Mouse (Mus musculus) liver, adult 2 months (tissue): ENCODE measurements around the gene Crybb2. TPM values are rescaled to one million over a fixed set of nuclear protein-coding genes. Genes with fewer than 3 reads are reported as not detected.

ENCODE experiments used
- DNase-seq: peaks from one replicate; pipeline ENCODE4 v3.0.0-alpha.2; 2011; ENCODE audit warnings: low read depth, low spot score; ENCODE audit errors: extremely low read depth
- H3K27ac ChIP-seq: fragments of 200-500 bp; replicated peaks from 2 replicates; pipeline ENCODE4 v1.5.1; 2012; ENCODE audit warnings: low read depth, mild to moderate bottlenecking, control low read depth, inconsistent platforms, low read length; ENCODE audit not compliant: insufficient read depth
- H3K27me3 ChIP-seq: fragments of 200-500 bp; 2 replicates; pipeline ENCODE4 v1.6.1; 2012; ENCODE audit warnings: mild to moderate bottlenecking, moderate library complexity, low read length, inconsistent platforms; ENCODE audit not compliant: control insufficient read depth, insufficient read depth
- H3K36me3 ChIP-seq: fragments of 200-500 bp; 2 replicates; pipeline ENCODE4 v1.6.1; 2012; ENCODE audit warnings: low read length, inconsistent platforms; ENCODE audit not compliant: control insufficient read depth, insufficient read depth
- H3K4me1 ChIP-seq: fragments of 200-500 bp; 2 replicates; pipeline ENCODE4 v1.6.1; 2011; ENCODE audit warnings: low read length; ENCODE audit not compliant: control insufficient read depth, insufficient read depth
- H3K4me3 ChIP-seq: fragments of 200-500 bp; 2 replicates; pipeline ENCODE4 v1.5.1; 2011; ENCODE audit warnings: low read depth, mild to moderate bottlenecking, control low read depth, low read length, moderate library complexity; ENCODE audit not compliant: insufficient read depth
- H3K79me2 ChIP-seq: fragments of 200-500 bp; 2 replicates; pipeline ENCODE4 v1.6.1; 2012; ENCODE audit warnings: inconsistent platforms, mild to moderate bottlenecking, low read length, moderate library complexity; ENCODE audit not compliant: control insufficient read depth, insufficient read depth
- H3K9ac ChIP-seq: fragments of 200-500 bp; 2 replicates; pipeline ENCODE4 v1.6.1; 2012; ENCODE audit warnings: low read depth, mild to moderate bottlenecking, control low read depth, inconsistent platforms, low read length
- CTCF ChIP-seq: fragments of 200-500 bp; IDR thresholded peaks from 2 replicates; pipeline ENCODE4 v1.5.1; 2011; ENCODE audit warnings: low read depth, low read length, control low read depth
- POLR2A ChIP-seq: fragments of 200-500 bp; IDR thresholded peaks from 2 replicates; pipeline ENCODE4 v1.6.1; 2011; ENCODE audit warnings: low read length, control low read depth; ENCODE audit not compliant: insufficient read depth; ENCODE audit errors: extremely low read depth
- WGBS: fragments of 180-500 bp; shearing (Covaris S2); methylation state at CpG from one replicate; pipeline ENCODE4 v1.1.7; 2018; 5-methylcytosine and 5-hydroxymethylcytosine counted together
- polyA plus RNA-seq: library from polyadenylated mRNA; depleted of rRNA; stranded (reverse); fragments of >200 nt; gene quantifications from 2 replicates; pipeline ENCODE4 v1.2.3, GENCODE M21; 2012
- total RNA-seq: library from RNA; depleted of rRNA; stranded (reverse); fragments of >200 nt; gene quantifications from 2 replicates; pipeline ENCODE4 v1.2.3, GENCODE M21; 2014

The Crybb2 gene
- total and polyA plus RNA-seq, 2 experiments, result not detected

DNA sequence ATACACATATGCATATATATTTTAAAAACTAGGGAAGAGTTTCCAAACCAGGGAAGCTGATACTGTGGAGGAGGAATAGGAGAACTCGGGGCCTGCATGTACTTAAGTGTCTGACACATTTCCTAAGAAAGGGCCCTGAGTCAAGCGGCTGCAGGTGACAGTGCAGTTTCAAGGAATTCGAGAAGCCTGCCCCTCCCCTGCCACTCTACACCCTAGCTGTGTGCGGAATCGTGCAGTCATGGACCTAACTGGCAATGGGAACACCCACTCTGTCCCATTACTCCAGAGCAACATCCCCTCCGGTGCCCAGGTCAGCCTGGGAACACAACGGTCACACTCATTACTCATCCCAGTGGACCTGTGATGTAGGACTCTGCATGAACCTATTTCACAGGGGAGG, 36.7 kb upstream of the Crybb2 start:
- H3K27me3 ChIP-seq, result no peaks in the 10 kb centered on the region
- H3K9ac ChIP-seq, result no peak overlapping the region
- no peak overlapping the region for H3K27ac ChIP-seq
- 72% methylated on average over 7 of the region's 7 CpGs for WGBS
- H3K4me3 ChIP-seq, result no peak overlapping the region
- no peaks in the 10 kb centered on the region for H3K36me3 ChIP-seq
- peaks cover 7% of the 10 kb centered on the region; the same call in 1 of the 2 replicates for H3K4me1 ChIP-seq
- H3K79me2 ChIP-seq, result peaks cover 35% of the 10 kb centered on the region
- no peak for DNase-seq
- no peak for TF ChIP-seq POLR2A
- no peak for TF ChIP-seq CTCF

DNA sequence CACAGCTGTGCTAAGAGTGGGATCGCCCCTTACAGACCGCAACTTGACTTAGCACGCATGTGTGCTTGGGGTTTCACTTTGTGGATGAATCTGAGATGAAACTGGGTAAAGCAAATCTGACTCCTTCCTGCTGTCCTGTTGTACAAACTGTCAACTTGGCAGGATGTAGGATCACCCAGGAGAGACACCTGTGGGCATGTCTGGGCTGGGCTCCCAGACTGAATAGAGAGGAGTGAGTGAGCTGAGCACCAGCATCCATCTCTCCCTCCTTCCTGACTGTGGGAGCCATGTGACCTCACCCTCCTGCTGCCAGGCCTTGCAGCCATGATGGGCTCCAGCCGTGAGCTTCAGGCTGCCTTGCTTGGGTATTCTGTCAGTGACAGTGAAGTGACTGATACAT, 35.6 kb upstream of the Crybb2 start:
- Histone ChIP-seq H3K9ac (no peak overlapping the region), H3K79me2 (peaks cover 35% of the 10 kb centered on the region), H3K27ac (no peak overlapping the region), H3K36me3 (peaks cover 2% of the 10 kb centered on the region; the same call in 1 of the 2 replicates), H3K27me3 (no peaks in the 10 kb centered on the region), H3K4me3 (no peak overlapping the region), H3K4me1 (peaks cover 7% of the 10 kb centered on the region; the same call in 1 of the 2 replicates)
- no peak for DNase-seq
- no peak for TF ChIP-seq CTCF
- no peak for TF ChIP-seq POLR2A
- WGBS, result 85% methylated on average over 4 of the region's 4 CpGs

DNA sequence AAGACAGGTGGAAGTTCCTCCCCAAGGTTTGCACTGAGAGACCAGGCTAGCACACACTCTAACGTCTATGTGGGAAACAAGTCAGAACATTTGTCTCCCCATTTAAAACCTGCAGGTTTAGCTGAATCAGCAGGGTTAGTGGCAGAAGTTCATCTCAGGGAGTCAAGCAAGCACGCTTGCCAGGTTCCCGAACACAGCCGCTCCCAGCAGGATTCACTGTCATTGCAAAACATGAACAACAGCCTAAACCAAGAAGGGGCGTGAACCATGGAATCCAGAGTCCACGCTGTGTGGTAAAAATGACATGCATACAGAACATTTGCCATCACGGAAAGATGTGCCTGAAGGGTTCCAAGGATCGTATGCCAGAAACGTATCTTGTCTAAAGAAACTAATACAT, 35.1 kb upstream of the Crybb2 start:
- Histone ChIP-seq H3K27ac (no peak overlapping the region), H3K79me2 (peaks cover 35% of the 10 kb centered on the region), H3K36me3 (peaks cover 2% of the 10 kb centered on the region; the same call in 1 of the 2 replicates), H3K27me3 (no peaks in the 10 kb centered on the region), H3K4me3 (no peak overlapping the region), H3K4me1 (peaks cover 7% of the 10 kb centered on the region; the same call in 1 of the 2 replicates), H3K9ac (no peak overlapping the region)
- DNase-seq, result peak; percentile 74
- 25% methylated on average over 9 of the region's 9 CpGs for WGBS
- no peak for TF ChIP-seq POLR2A
- TF ChIP-seq CTCF, result no peak

DNA sequence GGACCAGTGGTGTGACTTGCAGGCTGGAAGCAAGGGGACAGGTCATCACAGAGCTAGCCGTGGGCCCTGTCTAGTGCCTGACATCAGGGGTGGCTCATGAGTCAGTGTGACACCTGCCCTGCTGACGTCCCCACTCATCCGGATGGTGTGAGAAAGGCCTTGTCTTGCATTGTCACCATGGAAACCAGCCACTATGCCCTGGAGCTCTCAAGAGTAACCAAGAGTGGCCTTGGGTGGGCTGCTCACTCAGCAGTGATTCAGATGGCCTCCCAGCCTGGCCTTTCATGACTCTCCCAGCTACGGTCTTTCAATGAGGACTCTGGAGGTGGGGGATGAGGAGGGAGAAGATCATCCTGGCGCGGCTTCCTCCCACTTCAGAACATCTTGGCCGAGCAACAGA, 32.5 kb upstream of the Crybb2 start:
- Histone ChIP-seq H3K79me2 (peaks cover 26% of the 10 kb centered on the region), H3K4me1 (peaks cover 7% of the 10 kb centered on the region; the same call in 1 of the 2 replicates), H3K27ac (no peak overlapping the region), H3K4me3 (no peak overlapping the region), H3K27me3 (no peaks in the 10 kb centered on the region), H3K9ac (no peak overlapping the region), H3K36me3 (peaks cover 11% of the 10 kb centered on the region; the same call in 1 of the 2 replicates)
- TF ChIP-seq CTCF, result no peak
- TF ChIP-seq POLR2A, result no peak
- 79% methylated on average over 7 of the region's 7 CpGs for WGBS
- no peak for DNase-seq

DNA sequence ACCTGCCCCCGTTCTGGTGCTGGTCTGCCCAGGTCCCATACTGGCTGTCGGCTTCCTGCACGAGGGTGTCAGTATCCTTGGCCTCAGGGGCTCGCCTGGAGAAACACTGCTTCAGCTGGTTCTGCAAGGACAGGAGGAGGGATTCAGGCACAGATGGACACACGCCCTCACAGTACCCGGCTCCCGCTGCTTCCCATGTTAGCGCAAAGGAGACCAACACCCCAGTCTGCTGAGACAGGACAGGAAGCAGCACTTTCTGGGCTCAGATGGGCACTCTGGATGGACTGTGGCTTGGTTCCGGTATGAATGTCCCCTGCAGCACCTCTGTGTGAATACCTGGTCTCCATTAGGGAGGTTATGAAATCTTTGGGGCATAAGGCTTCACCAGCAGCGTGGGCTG, 31.5 kb upstream of the Crybb2 start:
- Histone ChIP-seq H3K79me2 (peaks cover 22% of the 10 kb centered on the region), H3K27ac (no peak overlapping the region), H3K4me1 (peaks cover 2% of the 10 kb centered on the region; the same call in 1 of the 2 replicates), H3K4me3 (no peak overlapping the region), H3K9ac (no peak overlapping the region), H3K27me3 (no peaks in the 10 kb centered on the region), H3K36me3 (peaks cover 20% of the 10 kb centered on the region)
- 86% methylated on average over 10 of the region's 10 CpGs for WGBS
- TF ChIP-seq CTCF, result no peak
- DNase-seq, result no peak

DNA sequence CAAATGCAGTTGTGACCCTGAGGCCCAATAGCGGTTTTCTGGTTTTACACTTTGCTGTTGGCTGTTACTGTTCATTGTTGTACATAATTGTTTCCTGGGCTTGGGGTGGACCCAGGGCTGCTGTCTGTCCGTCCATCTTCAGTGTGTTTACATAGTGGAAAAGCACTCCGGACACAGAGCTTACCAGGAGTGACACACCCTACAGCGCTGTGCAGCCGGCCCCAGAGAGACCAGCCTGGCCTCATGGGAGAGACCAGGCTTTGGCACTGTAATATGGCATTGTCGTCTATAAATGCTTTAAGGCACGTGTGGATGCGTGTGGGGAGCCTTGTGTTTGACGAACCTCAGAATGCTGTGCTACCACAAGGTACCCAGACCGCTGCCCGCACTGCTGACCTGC, 30.5 kb upstream of the Crybb2 start:
- H3K9ac ChIP-seq, result no peak overlapping the region
- peaks cover 29% of the 10 kb centered on the region for H3K36me3 ChIP-seq
- H3K4me3 ChIP-seq, result no peak overlapping the region
- no peak for DNase-seq
- peaks cover 18% of the 10 kb centered on the region for H3K79me2 ChIP-seq
- TF ChIP-seq POLR2A (no peak), CTCF (no peak)
- no peak overlapping the region for H3K27ac ChIP-seq
- 76% methylated on average over 11 of the region's 11 CpGs for WGBS
- no peaks in the 10 kb centered on the region for H3K27me3 ChIP-seq
- H3K4me1 ChIP-seq, result no peaks in the 10 kb centered on the region; the same call in 1 of the 2 replicates
